Mouse (Mus musculus): ENCODE results near the gene Nipal3.

The Nipal3 gene

GRCm38 (mm10) chr4:135494521-135495396 lies at the start of gene Nipal3, which contains the start of gene Stpg1:
Gene Nipal3, minus strand, starts transcription at chr4:135495038.
Gene Stpg1, plus strand, starts transcription at chr4:135494790.
- in situ Hi-C loops (cut with MboI, MseI) = loop anchor here (10.0 kb wide), 1 partner anchor 50 kb away; no protein-coding TSS in a partner anchor

GRCm38 (mm10) chr4:135544284-135544683 lies 49.4 kb upstream of the Nipal3 start:
- in situ Hi-C loops (cut with MboI, MseI) = no loop called here

- in situ Hi-C loops (cut with MboI, MseI) = no loop called here
Observed at GRCm38 (mm10) chr4:135540057-135540456, 45.2 kb upstream of the Nipal3 start.

- in situ Hi-C loops (cut with MboI, MseI) = no loop called here
Observed at GRCm38 (mm10) chr4:135539056-135539455, 44.2 kb upstream of the Nipal3 start.

- in situ Hi-C loops (cut with MboI, MseI) = no loop called here
Observed at GRCm38 (mm10) chr4:135535021-135535420, 40.2 kb upstream of the Nipal3 start.

GRCm38 (mm10) chr4:135533001-135533400 lies 38.2 kb upstream of the Nipal3 start:
- in situ Hi-C loops (cut with MboI, MseI) = no loop called here

GRCm38 (mm10) chr4:135531771-135532613 lies 37.2 kb upstream of the Nipal3 start:
- in situ Hi-C loops (cut with MboI, MseI) = no loop called here

GRCm38 (mm10) chr4:135531236-135531635 lies 36.4 kb upstream of the Nipal3 start:
- in situ Hi-C loops (cut with MboI, MseI) = no loop called here

GRCm38 (mm10) chr4:135530270-135530669 lies 35.4 kb upstream of the Nipal3 start:
- in situ Hi-C loops (cut with MboI, MseI) = no loop called here

GRCm38 (mm10) chr4:135526039-135526710 lies 31.3 kb upstream of the Nipal3 start:
- in situ Hi-C loops (cut with MboI, MseI) = no loop called here

GRCm38 (mm10) chr4:135525057-135525456 lies 30.2 kb upstream of the Nipal3 start:
- in situ Hi-C loops (cut with MboI, MseI) = no loop called here

GRCm38 (mm10) chr4:135523939-135524338 lies 29.1 kb upstream of the Nipal3 start:
- in situ Hi-C loops (cut with MboI, MseI) = no loop called here

- in situ Hi-C loops (cut with MboI, MseI) = no loop called here
Observed at GRCm38 (mm10) chr4:135520421-135520820, 25.6 kb upstream of the Nipal3 start.

- in situ Hi-C loops (cut with MboI, MseI) = loop anchor here (5.0 kb wide), 1 partner anchor 149 kb away; no protein-coding TSS in a partner anchor
Observed at GRCm38 (mm10) chr4:135518135-135518534, 23.3 kb upstream of the Nipal3 start.

GRCm38 (mm10) chr4:135516351-135517316 lies 21.8 kb upstream of the Nipal3 start:
- in situ Hi-C loops (cut with MboI, MseI) = loop anchor here (5.0 kb wide), 1 partner anchor 151 kb away; no protein-coding TSS in a partner anchor

GRCm38 (mm10) chr4:135514925-135515324 lies 20.1 kb upstream of the Nipal3 start:
- in situ Hi-C loops (cut with MboI, MseI) = loop anchor here (5.0 kb wide), 1 partner anchor 152 kb away; no protein-coding TSS in a partner anchor

GRCm38 (mm10) chr4:135513865-135514264 lies 19.0 kb upstream of the Nipal3 start:
- in situ Hi-C loops (cut with MboI, MseI) = no loop called here

GRCm38 (mm10) chr4:135509515-135509914 lies 14.7 kb upstream of the Nipal3 start:
- in situ Hi-C loops (cut with MboI, MseI) = loop anchor here (10.0 kb wide), 1 partner anchor 125 kb away; no protein-coding TSS in a partner anchor

GRCm38 (mm10) chr4:135508419-135509039 lies 13.7 kb upstream of the Nipal3 start:
- in situ Hi-C loops (cut with MboI, MseI) = loop anchor here (10.0 kb wide), 1 partner anchor 124 kb away; no protein-coding TSS in a partner anchor

Data from T-helper 2 cell (primary cell).